Mouse (Mus musculus): ENCODE measurements around the gene Ccdc88c. TPM values are rescaled to one million over a fixed set of nuclear protein-coding genes. Genes with fewer than 3 reads are reported as not detected.

Ccdc88c gene
- total RNA-seq, 2 experiments from 2014 or later: 1.9 to 2.2 TPM

DNA sequence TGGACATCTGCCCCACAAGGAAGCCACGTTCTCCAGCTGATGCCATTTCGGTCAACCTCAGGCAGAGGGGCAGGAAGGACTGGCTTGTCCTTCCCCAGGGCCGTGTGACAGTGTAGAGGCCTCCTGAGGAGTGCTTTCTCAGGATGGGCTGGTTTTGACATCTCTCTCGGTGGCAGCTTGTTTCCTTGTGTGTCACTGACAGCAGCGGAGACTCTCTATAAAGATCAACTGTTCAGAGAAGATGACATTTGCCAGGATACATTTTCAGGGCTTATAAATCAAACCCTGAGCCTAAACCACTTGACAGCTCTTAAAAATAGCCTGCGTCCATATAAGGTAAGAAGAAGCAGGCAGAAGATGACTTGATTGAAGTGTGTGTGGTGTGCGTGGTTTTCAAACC is 59.0 kb downstream of the Ccdc88c start:
- no peak for DNase-seq

- no peak for DNase-seq
Measured at GRCm38 (mm10) chr12:100967383-100967782, 61.5 kb downstream of the Ccdc88c start.

- no peak for DNase-seq
Measured at GRCm38 (mm10) chr12:100966253-100966652, 62.6 kb downstream of the Ccdc88c start.

DNA sequence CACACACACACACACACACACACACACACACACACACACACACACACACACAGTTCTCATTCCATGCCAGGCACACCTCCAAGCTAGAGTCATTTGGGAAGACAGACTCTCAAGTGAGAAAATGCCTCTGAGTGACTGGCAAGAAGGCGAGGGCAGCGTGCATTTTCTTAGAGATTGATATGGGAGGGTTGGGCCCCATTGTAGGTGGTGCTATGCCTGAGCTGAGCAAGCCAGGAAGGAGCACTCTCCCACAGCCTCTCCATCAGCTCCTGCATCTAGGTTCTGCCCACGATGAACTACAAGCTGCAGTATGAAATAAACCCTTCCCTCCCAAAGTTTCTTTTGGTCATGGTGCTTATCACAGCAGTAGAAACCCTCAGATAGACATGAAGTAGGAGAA is 63.6 kb downstream of the Ccdc88c start:
- no peak for DNase-seq

DNA sequence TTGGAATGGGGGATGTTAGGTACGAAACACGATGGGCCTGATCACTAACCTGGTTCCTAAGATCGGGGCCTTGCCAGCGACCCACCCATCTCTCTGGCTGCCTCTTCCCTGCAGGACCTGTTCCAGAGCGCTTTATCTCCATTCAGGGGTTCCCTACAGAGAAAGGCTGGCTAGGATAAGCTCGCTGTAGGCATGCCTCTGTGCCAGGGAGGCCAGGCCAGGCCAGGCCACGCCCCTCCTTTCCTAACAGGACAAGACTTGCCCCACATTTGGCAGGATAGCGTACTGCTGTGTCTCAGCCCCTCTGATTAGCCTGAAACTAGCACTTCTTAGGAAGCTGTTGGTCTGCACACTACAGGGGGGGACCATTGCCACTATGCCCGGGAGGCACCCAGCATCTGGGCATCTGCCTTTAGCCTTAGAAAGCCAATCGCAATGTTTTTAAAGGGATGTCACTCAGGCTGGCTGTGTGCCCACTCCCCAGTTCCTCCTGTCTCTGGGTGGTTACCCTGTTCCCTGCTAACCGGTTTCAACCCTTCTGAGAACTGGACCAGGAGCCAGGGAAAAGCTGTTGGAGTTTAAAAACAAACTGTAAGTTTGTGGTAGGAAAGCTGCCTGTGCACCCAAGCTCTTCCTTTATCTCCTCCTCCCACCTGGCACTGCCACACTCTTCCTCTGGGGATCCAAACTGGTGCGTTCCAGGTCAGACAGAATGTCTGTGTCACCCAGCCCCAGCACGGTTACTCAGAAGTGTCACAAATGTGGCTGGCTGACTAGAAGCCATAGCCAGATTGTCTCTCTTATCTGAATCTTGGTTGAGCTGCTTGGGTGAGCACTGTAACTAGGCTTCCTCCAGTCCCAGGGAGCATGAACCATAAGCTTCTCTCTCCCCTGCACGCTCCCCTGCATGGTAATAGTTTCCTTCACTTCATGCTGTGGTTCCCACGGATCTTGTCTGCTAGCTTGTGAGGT is 69.9 kb downstream of the Ccdc88c start:
- peak; percentile 30 to 50 for DNase-seq

GRCm38 (mm10) chr12:100958006-100958405 is 70.8 kb downstream of the Ccdc88c start:
- peak; percentile 65 to 78 for DNase-seq

- DNase-seq: no peak
Measured at GRCm38 (mm10) chr12:100957257-100957656, 71.6 kb downstream of the Ccdc88c start.

- DNase-seq: no peak
Measured at GRCm38 (mm10) chr12:100956825-100957224, 72.0 kb downstream of the Ccdc88c start.

DNA sequence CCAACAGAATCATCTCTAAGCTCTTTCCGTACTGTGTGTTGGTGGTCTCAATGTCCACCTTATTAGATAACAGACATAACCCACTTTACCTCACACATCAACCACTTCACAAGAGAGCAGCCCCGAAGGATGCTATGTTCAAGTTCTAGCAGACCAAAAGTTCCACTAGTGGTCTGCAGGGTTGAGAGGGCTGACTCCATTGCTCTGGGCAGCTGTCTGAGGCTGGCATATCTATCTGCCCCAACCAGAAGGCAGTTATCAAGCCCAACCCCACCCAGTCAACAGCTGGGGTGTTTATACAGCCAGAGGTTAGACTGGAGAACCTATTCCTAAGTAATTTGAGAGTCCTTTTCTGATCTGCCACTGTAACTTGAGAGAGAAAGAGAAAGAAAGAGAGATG is 72.8 kb downstream of the Ccdc88c start:
- no peak for DNase-seq

DNA sequence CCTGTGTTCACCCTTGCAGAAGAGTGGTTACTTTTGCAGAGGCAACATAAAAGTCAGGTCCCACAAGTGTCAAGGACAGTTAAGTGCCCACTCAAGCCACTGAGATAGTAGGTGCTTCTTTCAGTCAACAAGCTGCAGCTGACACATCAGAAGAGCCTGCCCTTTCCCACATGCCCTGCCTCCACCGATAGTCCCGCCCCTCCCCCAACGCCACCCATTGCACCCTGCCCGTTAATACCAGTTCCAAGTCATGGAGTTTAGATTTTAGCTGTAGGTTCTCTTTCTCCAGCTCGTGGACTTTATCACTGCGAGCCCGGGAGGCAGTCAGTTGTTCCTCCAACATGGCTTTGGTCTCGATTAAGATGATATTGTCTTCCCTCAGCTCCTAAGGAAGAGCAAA is 74.9 kb downstream of the Ccdc88c start:
- no peak for DNase-seq

- peak; percentile 71 to 87 for DNase-seq
Measured at GRCm38 (mm10) chr12:100952193-100952931, 76.5 kb downstream of the Ccdc88c start.

- no peak for DNase-seq
Measured at GRCm38 (mm10) chr12:100949146-100949545, 79.7 kb downstream of the Ccdc88c start.

DNA sequence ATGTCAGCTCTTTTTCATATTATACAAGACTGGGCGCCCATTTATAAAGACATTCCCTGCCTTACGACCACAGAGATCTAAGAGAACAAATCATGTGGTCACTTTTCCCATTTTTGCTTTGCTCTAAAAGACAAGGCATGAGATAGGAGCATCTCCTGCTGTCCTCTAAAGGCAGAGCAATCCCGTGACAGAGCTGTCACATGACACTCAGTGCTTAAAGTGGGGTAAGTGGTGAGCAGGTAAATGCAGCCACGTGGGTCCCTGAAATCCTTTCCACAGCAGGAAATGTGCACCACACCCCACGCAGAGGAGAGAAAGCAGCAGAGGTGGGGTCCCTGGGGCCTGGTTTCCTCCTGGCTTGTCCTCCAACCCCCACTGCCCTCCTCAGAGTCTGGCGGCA is 80.8 kb downstream of the Ccdc88c start:
- DNase-seq: no peak

DNA sequence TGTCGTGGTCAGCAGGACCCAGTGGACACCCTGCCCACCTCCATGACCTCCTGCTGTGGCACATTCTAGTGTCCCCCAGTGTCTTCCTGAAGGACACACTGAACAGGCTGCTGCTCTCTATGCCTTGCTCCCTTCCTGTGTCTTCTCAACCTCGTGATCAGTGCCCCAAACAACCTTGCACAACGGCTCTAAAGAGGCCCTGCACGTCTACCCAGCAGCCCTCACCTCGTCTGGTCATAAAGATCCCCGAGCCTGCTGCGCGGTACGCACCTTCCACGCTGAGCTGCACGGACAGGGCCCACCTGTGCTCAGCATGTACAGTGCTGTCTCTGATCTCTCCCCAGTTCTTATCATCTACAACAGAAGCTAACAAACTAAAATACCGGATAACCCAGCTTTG is 82.9 kb downstream of the Ccdc88c start:
- DNase-seq: no peak

DNA sequence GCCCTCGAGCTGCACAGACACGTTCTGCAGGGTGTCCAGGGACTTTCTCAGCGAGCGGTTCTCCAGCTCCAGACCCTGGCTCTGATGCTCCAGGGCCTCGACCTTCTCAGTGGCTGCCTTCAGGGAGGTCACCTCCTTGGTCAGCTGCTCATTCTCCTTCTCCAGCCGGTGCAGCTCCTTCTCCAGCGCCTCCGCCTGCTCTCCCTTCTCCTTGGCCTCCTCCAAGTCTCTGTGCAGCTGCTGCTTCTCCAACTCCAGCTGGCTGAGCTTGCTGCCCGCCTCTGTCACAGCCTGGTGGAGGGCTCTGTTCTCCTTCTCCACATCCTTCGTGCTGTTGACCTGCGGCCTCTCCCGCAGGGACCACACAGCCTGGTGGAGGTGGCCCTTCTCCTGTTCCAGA is 83.4 kb downstream of the Ccdc88c start:
- no peak for DNase-seq

DNA sequence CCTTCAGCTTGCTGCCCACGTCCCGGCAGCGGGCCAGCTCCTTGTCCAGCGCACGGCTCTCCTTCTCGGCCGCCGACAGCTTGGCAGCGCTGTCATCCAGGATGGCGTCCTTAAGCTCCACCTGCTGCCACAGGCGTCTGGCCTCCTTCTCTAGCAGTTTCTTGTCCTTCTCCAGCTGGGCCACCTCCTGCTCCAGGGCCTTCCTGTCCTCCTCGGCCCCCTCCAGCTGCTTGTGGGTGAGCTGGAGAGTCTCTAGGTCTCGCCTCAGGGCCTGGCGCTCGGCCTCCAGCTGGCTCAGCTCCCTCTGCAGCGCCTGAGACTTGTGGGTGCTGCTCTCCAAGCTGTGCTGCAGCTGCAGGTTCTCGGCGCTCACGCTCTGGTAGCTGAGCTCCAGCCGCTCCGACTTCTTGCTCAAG is 83.9 kb downstream of the Ccdc88c start:
- no peak for DNase-seq

DNA sequence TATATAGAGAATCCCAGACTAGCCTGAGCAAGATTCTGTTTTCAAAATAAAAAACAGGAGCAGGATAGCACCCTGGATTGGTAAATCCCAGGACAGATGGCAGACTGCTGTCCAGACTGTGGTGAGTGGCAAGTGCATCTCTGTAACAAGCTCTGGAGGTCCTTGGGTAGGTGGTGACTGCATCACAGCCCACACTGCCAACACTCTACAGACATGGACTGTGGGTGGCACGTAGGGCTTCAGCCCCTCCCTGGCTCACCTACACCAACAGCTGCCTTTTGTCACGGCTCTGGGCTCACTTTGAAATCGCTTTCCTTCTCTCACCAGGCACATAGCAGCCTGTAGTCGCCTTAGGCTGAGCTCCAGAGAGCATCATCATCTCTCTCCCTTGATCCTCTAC is 85.7 kb downstream of the Ccdc88c start:
- DNase-seq: no peak

- DNase-seq: no peak
Measured at GRCm38 (mm10) chr12:100941361-100941760, 87.5 kb downstream of the Ccdc88c start.

- DNase-seq: peak; percentile 15 to 43
Measured at GRCm38 (mm10) chr12:100937441-100938360, 91.2 kb downstream of the Ccdc88c start.

- DNase-seq: peak; percentile 34 to 36
Measured at GRCm38 (mm10) chr12:100936737-100937136, 92.1 kb downstream of the Ccdc88c start.

DNA sequence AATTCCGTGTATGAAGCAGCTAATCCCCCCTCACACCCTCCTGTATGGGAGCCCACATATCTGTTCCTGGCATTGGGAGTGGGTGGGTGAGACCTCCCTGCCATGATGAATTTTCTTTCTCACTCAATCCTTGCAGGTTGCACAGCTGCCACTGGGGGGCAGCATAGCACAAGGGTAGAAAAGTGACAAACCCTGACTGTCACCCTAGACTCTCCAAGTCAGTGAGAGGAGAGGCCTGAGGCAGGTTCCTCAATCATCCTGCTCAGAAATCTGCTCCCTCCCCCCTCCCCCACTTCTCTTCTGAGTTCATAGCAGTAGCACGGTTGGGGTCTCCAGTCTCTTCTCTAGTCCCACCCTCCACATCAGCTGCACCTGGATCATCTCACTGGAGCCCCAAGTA is 92.7 kb downstream of the Ccdc88c start:
- peak; percentile 75 to 84 for DNase-seq

DNA sequence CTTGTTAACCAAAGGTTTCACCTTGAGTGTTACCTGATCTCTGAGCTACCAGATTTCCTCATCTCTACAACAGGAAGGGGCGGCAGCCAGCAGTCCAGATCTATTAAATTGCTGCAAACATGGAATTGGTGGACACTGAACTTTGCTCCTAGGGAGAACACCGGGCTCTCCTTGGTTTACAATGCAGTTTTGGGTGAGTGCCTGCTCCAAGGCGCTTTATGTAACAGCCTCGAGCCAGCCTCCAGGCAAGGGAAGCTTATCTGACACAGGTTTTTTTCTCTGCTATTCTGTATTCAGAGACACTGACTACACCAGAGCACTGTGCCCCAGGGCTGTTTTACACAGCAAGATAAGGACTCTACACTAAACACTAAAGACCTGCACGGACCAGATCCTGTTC is 94.1 kb downstream of the Ccdc88c start:
- DNase-seq: no peak

All from adrenal gland, postnatal 36 days (tissue).